Mouse (Mus musculus) hindlimb bud, embryonic 11.5 days (tissue): ENCODE results near the gene Pnma5.
A peak's percentile ranks its signal among the peaks of the same experiment; 100 is the strongest.
"Not testable (repeated sequence)": the region's sequence is repeated elsewhere in the genome, so short reads cannot be mapped to it uniquely, and the experiment has no call there.

ENCODE experiments used
- DNase-seq: peaks from one replicate; pipeline ENCODE4 v3.0.0-alpha.2; 2012; ENCODE audit warnings: low read depth, low spot score; ENCODE audit errors: extremely low spot score

The Pnma5 gene

DNA sequence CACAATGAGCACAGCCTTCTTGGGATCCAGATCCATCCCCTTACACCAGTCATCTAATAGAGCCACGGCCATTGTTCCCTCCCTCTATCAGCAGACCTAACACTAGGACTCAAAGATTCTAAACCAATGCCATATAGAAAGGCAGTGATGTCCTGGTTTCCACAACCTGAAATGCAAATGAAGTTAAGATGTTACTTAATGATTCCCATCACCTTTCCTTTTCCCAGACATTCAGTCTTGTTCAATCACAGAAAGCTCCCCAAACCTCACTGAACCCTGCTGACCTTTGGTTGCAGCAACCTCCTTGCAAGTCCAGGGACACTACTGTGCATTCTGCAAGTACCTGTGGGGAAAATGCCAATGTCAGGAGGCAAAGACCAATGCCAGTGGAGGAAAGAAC lies at the start of gene Pnma5:
Gene Pnma5, minus strand, starts transcription at position 101 of the 400 bp plus-strand sequence.
- DNase-seq, result no peak

DNA sequence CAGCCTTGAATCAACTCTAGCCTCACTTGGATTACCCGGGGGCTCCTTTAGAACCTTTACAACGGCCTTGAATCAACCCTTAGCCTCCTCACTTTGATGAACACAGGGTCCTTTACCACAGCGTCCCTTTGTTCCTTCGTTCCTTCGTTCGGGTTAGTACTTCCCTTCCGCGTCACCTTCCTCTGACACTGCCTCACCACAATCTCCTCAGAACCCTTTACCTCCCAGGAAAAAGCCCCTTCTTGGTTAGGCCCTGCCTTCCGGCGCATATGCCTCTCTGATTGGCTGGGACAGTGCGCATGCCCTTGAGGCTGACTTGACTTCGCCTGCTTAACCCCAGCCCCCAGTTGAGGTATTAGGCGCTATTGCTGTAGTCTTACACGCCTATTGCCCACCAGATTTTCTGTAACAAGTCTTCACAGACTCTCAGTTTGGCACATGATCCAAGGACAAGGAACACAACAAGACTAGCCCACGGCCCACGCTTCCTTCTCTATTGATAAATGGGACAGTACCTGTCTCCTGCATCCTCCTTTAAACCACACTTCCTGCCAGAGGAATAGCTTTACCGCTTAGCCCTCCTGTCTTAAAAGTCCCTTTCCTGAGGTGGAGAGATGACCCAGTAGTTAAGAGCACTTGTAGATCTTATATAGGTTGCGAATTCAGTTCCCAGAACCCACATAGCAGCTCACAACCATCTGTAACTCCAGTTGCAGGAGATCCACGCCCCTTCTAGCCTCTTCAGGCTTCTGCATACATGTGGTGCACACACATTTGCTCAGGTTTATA lies 45.6 kb upstream of the Pnma5 start, which contains the start of gene Xlr4a:
Gene Xlr4a, minus strand, starts transcription at position 212 of the 789 bp plus-strand sequence.
- not testable (repeated sequence) for DNase-seq

DNA sequence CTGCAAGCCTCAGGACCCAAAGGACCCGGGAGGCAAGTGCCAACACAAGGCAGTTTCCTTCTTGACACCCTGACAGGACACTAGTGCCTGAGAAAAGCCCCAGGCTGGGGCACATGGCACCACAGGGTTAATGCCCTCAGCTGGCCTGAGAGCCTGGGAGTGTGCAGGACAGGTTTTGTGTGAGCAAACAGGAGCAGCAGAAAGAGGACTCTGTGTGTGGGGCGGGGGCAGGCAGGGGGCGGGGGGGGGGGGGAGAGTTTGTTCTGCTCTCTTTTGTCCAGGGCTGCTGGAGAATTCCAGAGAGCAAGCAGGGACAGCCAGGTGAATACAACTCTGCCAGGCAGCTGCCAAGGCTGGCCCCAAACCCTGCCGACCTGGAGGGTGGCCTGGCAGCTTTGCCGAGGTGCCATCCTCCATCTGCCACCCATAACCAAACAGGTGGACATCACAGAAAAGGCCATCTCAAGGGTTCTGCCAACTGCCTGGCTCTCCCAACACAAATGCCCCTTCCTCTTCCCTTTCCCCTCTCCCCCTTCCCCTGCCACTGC lies 29.9 kb upstream of the Pnma5 start:
- DNase-seq, result not testable (repeated sequence)

DNA sequence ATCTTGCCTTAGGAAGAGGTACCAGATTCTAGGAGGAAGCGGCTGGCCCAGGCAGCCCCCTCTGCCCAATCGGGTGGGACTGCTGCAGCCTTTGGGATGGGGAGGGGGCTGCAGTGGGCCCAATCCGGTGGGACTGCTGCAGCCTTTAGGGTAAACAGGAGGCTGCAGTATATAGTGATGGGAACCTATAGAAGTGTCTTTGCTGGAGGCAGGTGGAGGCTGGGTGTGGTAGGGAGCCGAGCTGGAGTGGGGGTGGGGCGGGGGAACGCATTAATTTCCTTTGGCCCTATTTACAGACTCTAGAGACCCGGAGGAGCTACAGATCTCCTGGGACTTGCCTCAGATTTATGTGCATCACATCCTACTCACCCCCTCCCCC lies 27.5 kb upstream of the Pnma5 start, which contains the start of gene Pnma3:
Gene Pnma3, plus strand, starts transcription at position 373 of the 379 bp plus-strand sequence.
- no peak for DNase-seq

DNA sequence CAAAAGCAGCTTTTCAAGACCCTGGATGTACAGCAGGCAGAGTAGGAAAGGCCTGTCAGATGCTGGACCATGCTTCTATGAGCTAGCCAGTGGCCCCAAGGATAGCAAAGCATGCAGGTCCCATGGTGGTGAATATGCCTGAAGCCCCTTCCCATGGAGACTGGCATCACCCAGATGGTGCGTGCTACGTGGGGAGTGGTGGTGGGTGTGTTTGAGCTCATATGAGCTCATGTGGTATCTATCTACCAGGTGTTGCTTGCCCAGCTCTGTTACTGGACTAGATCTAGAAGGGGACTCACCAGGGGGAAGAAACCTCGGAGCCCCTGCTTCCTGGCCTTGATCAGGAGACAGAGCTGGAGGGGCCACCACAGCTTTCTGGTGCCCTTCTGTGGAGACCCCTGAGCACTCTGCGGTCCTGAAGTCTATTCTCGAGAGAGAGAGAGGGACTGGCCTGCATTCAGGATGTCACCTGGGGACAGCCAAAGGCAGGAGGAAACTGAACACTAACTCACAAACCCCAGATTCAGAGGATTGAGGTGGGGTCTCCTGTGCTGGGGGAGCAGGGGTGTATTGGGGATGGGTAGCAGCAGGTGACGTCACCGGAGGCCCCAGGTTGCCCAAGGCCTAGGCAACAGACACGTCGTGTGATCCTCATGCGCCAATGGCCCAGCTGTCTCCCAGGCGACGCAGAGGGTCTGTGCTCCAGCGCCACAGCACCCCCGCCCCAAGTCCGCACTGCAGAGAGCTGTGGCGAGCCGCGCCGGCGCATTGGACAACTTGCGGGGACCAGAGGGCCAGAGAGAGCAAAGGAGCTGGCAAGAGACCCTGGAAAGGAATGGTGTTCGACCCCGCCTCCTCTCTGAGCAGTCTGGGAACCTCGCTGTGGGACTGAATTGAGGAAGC lies 26.9 kb upstream of the Pnma5 start:
- no peak for DNase-seq

DNA sequence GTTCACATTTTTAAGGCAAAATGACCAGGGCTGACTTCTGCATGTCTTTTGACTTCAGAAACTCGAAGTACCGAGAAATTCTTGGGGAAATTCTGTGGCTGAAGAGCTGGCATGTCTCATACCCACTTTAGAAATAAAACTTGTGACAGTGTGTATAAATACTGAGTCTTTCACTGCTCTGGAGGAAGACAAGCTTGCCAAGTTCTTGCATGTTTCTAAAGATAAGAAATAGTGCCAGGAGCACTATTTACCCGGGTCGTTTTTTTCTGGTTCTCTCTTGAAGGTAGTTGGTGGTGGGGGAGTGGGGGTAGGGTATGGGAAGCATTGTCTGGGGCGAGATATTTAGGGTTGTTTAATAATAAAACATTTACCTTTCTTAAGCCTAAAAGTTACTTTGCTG lies 25.4 kb upstream of the Pnma5 start:
- no peak for DNase-seq

DNA sequence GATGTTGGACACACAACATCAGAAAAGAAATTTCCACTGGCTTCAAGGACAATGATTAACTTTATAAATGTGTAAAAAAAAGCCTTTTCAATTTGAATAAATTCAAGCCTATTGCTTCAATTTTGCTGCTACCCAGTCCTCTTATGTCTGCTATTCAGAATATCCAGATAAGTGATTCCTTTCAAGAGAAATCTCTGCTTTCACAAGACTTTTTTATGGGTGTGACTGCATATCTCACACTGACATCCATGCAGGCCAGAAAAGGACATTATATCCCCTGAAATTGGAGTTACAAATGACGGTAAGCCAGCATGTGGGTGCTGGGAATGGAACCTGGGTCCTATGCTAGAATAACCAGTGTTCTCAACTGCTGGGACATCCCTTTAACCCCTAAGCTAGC lies 24.6 kb upstream of the Pnma5 start:
- DNase-seq, result no peak

DNA sequence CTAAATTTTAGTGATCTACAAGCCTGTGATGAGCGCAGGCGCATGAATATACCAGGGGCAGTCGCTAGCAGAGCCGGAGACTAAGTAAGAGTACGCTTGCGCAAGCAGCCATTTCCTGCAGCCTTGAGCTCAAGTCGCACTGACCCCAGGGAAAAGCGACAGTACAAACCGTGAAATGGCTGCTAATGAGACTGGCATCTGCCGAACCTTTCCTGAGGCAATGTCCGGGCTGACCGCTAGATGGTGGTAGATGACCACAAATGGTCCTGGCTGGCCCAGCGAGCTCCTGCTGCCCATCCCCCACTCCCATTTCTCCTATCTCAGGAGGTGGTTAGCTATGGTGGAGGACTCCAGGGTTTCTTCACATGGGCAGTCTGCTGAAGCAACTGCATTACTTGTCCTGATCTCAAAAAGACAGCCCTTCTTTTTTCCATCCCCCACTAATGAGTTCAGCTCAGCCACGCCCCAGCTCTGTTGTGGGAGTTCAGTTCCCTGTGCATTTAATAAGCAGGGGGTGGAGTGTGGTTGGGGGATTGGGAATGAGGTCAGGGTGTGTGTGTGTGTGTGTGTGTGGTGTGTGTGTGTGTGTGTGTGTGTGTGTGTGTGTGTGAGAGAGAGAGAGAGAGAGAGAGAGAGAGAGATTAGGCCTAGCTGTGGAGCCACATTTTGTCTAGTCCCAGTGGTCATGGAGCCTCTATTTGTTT lies 17.1 kb upstream of the Pnma5 start:
- DNase-seq, result peak; percentile 62

DNA sequence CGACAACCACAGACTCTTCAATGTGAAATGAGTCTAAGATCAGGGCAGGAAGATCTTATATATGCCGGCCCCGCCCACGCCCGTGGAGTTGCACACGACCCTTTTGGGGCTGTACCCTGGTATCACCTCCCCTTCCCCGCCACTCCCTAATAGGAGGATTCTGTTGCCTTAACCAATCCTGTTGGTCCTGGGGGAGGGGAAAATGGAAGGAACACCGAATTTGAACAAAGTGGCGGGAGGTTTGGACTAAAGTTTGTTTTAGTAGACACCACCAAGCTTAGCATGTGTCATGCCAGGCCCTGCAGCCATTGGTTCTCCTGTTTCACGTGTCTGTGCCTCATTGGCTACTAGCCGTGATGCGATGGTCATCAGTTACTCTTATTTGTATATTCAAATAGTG lies 2.8 kb upstream of the Pnma5 start:
- DNase-seq, result no peak

DNA sequence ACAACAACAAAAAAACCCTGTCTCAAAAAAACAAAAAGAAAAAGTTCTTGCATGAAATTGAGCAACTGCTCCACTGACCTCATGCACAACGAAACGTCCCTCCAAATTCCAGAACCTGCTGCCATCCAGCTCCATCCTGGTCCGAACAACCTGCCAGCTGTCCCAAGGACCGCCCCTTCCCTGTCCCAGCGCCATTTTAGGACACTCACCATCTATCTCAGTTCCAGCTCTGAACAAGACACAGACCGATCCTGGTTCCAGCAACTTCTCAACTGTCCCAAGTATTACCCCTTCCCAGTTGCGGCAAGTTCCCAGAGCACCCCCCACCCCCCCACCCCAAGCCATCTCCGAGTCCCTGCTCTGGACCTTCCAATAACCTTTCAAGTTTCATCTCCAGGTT lies 1.9 kb upstream of the Pnma5 start:
- DNase-seq, result no peak

DNA sequence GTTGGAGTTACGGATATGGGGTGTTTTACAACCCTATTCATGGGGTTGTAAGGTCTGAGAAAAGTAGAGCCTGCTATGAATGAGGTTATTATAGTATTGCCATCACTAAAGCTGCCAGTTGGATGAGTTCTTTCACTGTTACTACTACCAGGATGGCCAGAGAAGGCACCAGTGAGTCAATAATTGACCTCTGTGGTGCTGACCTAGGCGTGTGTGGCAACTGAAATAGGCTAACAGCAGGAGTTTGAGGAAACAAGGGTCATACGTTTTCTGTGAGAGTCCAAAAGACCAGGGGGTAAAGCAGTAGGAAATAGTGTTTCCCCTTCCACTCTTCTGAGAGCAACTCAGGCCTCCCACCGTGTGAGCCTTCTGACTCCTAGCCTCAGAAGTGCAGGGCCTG lies 24.1 kb downstream of the Pnma5 start:
- no peak for DNase-seq

DNA sequence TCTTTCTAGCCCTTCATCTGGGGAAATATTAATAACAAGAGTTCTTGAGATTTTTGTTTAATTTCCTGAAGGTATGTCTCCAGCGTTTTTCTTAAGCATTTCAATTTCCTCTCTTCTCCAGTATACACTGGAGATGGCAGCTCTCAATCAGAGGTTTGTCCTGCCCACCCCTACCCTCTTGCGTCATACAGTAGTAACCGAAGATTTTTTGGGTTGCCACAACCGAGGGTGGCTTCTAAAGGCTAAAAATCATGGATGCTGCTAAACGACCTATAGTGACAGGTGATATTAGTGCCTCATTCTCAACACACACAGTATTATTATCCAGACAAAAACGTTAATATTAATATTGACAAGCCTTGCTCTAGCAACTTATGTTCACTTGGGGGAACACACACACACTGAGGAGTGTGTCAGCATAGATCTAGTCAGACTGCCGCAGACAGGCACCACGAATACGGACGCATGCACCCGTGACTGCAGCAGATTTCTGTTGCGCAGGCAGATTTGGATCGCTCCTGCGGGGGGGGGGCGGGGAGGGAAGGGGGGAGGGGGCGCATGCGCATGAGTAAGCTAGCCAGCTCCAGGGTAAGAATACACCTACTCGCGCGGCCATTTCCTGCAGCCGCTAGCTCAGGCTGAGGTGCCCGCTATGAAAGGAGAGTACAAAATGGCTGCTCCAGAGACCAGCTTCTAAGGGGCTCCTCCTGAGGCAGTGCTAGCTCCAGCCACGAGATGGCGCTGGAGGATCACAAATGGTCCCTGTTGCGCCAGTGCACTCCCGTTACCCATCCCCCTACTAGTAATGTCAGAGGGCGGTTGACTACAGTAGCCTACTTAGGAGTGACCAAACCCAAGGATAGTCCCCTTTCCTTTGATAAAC lies 29.1 kb downstream of the Pnma5 start:
- DNase-seq, result peak; percentile 79

DNA sequence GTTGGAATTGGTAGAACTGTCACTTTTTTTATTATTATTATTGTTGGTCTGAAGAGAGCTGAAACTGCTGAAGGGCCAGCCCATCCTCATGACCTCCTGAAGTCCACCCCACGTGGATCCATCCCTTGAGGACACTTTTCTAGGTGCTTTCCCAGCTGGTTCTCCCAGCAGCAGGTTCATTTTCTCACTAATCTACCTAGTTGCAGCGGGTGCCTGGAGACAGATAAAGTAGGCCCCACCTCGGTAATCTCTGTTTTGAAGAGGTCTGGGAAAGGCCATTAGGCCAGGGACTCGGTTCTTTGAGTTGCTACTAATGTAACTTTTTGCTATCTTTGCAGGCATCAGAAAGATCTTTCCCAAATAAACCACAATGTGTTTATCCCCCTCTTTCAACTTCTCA lies 31.2 kb downstream of the Pnma5 start:
- DNase-seq, result no peak

DNA sequence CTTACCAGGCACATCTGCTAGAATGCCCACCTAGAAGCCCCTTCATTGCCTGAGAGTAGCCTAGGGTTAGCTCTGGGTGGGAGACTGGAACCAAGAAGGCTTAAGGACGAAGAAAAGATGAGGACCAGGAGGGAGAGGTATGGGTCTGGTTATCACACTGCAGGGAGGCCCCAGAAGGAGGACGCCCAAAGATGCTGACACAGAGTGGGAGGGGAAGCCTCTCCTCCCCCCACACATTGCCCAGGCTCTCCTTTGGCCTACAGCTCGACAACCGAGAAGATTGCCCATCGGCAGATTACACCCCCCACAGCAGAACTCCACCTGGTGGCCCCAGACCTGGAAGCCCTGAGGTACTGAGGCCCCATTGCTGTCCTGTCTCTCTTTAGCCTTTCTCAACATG lies 33.8 kb downstream of the Pnma5 start:
- no peak for DNase-seq

DNA sequence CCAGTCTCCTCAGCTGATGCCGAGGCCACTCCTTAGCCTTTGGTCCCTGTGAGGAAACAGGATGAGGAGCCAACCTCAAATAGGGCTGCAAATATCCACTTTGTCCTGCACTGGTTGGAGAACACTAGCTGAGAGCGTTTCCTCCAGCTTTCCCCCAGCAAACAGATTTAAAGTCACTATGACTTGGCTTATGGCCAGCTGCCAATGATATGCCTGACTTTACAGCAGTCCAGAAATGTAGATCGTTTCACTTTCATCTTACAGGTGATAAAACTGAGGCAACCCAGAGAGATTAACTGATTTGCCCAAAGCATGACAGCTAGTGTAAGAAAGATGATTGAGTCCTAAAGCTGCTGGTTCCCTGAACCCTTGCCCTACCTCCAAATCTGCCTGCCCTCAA lies 41.4 kb downstream of the Pnma5 start:
- no peak for DNase-seq

DNA sequence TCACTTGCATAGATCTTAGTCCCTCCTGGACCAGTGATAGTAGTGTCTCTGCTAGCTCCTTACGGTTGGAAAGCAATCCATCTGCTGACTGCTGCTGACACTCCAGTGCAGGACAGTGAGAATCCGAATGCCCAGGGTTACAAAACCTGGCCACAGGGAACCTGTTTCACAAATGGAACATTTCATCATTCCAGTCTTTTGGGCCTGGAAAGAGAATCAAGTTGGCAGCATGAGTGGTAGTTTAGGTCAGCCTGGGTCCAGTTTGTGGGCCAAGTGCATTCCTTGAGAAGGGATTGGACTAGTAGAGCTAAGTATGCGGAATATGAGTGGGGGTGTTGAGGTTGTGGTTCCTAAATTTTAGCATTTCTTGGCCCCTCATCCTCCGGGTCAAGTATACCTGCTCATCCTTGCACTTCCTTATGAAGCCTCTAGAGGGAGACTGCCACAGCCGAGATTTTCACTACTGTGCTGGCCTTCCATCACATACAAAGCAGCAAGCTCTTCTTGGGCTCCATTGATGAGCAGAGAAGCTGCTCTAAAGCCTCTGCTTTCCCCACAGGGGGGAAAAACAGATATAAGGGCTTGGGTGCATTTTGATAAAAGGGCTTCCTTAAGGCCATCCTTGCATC lies 44.5 kb downstream of the Pnma5 start:
- no peak for DNase-seq

DNA sequence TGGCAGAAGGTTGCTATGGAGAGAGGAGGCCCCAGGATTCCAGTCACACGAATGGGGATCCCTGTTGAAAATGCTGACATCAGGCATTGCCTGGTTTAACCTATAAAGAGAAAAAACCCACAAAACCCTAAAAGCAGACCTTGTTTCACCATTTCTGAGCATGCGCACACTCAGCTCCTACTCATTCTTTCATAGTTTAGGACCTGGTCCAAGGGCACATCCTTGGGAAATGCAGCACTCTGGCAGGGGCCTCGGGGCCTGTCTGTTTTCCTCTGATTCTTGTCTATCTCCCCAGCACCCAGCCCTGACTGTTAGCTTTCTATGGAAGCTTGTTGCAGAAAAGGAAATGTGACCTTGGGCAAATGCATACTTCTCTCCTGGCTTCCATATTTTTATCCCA lies 46.3 kb downstream of the Pnma5 start:
- DNase-seq, result no peak

DNA sequence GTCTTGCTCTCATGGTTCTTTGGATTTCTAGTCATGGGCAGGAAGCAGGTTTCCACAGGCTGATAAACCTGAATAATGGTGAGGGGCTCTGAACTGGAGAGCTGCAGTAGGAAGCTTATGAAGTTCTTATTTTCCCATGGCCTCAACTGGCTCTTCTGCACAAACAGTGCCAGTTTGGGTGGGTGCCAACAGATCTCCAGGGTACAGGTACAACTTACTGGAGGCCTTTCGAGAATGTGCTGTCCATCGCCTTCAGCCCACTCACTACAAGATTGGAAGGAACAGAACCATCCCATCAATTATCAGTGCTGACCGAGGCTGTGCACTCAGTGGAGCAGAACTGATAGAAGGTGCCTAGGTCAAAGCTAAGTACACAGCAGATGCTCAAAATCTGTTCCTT lies 48.5 kb downstream of the Pnma5 start:
- DNase-seq, result no peak

DNA sequence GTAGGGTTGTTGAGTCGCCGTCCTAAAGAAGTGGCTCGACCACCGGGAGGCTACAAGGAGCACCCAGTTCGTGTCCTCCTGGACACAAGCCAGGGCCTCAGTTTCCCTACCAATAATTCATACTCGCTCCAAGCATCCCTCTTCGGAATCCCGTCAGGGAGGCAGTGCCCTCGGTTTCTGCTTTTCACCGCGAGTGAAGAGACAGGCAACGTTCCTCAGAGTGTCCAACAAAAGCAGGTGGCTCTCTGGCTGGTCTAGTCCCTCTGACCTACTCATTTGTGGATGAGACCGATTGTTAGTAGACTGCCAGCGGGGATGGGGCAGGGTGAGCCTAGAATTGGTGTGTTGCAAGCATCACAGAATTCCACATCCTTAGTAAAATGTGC lies 49.4 kb downstream of the Pnma5 start:
- DNase-seq, result no peak
